Mouse (Mus musculus) liver, postnatal 0 days (tissue): ENCODE measurements around the gene Numb.

ENCODE experiments used
- CTCF ChIP-seq: sonication (generic); IDR thresholded peaks from 2 replicates; pipeline ENCODE4 v1.5.1; 2016; ENCODE audit warnings: antibody characterized with exemption, low read depth
- EP300 ChIP-seq: IDR thresholded peaks from 2 replicates; pipeline ENCODE4 v1.6.1; 2016; ENCODE audit warnings: antibody characterized with exemption, low read depth, mild to moderate bottlenecking

- no peak for TF ChIP-seq CTCF
- peak; percentile 48; the same call in 1 of the 2 replicates for TF ChIP-seq EP300
Measured at GRCm38 (mm10) chr12:83929186-83929804, 7.6 kb upstream of the Numb start.
